Mouse (Mus musculus): ENCODE results near the gene Cadps. TPM values are rescaled to one million over a fixed set of nuclear protein-coding genes. Genes with fewer than 3 reads are reported as not detected.

Cadps gene
- polyA plus RNA-seq, 3 experiments from 2014 or later: 0.07 TPM; not detected in 2

DNA sequence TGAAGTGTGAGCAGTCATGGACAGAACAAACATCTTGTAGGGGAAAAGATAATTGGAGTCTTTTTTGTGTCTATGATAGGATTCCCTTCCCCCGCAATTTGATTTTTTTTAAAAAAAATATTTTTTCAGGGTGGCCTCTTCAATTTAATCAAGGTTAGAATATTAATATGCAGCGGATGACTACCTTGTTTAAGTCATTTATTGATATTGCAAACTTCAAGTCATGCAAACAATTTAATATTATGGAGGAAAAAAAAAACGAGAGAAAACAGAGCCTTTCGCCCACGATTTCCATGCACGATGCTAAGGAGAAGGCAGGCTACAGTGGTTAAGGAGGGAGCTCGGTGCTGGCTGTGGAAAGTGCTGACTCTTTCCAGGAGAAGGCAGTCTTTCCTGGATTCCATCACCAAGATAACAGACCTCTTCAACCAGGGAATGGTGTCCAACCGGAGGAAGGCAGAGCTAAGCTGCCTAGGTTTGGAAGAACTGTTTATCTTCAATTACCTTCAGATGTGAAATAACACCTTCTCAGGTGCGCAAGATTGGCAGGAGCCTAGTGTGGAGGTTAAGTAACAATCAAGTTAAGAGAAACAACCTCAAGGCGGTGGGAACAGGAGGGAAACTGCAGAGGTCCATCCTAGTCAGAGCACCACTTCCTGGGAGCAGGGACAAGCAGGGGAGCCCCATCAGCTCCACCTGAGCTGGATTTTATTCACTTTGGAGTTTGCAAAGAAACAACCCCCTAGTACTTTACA lies 483.9 kb downstream of the Cadps start:
- ATAC-seq: no peak

DNA sequence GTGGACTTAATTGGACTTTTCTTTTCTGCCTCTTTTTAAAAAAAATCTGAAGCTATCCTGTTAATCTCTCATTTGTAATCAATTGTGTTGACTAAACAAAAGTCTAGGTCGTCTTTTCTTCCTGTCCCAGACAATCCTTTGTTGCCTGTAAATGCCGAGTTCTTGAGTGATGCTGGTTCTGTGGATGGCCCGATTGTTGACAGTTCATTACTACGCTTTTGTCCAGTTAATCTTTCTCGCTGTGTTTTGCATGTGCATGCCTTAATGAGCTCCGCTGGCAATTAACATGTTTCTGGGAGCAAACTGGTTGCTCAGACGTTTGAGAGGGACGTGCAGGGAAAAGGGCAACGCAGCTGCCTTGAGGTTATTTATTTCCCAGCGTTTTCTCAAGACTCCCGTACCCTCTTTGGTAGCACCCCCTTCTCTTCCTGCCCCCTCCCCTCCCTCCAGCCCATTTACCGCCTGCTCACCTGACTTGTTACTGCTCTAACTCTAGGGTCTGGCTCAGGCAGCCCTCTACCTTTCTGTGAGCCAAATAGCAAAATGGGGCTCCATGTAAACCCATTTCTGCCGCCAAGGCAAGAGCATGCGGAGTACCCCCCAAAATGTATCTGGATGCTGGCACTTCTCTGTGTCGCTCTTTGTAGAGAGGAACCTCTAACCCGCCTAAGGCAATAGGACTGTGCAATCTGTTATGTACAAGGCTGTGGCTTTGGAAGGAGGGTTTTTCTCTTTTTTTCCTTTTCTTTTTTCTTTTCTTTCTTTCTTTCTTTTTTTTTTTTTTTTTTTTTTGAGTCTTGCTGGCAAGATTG lies 484.7 kb downstream of the Cadps start:
- no peak for ATAC-seq

DNA sequence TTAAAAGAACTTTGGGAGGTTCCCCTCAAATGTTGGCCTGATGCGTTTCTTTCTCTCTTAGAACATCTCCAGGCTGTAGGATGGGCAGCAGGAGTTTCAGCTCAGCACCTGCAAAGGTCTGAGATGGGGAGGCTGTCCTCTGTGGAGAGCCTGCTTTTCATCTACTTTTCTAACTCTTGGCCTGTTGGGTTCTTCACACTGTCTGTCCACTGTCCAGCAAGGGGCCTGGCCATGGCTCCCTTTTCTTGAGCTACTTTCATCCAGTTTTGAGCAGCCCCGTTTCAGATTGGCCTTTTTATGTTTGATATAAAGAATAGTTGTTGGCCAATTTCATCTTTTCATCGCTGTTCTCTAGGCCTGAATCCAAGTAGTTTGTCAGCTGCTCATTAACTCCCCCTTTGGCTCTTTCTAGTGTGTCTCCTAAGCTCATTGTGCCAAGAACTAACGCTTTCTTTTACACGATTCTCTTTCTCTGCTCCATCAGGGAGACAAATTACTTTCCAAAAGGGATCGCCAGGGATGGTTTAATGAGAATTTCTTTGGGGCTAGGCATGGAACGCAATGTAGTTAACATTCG lies 485.4 kb downstream of the Cadps start:
- no peak for ATAC-seq

GRCm38 (mm10) chr14:12334925-12335324 lies 488.0 kb downstream of the Cadps start:
- no peak for ATAC-seq

DNA sequence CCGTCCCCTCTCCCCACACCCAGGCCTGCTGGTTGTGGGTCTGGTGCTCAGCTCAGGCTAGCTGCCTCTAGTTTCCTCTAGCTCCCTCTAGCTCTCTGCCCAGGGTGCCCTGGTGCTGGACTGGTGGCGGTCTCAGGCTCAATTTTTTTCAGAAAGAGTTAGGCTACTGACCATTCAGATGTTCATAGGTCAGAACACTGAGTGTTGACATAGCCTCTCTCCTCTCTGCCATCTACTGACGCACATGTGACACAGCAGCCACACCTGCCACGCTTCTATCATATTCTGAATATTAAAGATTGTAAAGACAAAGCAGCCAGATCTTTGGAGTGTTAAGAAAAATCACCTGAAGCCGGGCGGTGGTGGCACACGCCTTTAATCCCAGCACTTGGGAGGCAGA lies 489.3 kb downstream of the Cadps start:
- ATAC-seq: no peak

Measured in inflammation-experienced regulatory T-cells, adult 6 months (primary cell).